Mouse (Mus musculus): ENCODE results near the gene Elovl3.

- TF ChIP-seq CTCF (IDR thresholded peaks at IDR 0.05; ENCODE audit: control insufficient read depth, insufficient read depth, insufficient read length) (peak; percentile 90), USF1 (IDR thresholded peaks at IDR 0.05; ENCODE audit: low read depth) (no peak), MYOD1 (IDR thresholded peaks at IDR 0.05; ENCODE audit: control insufficient read depth, insufficient read length, low read depth) (no peak), MYOG (IDR thresholded peaks at IDR 0.05; ENCODE audit: control insufficient read depth, extremely low read depth, insufficient read length) (no peak), CEBPB (IDR thresholded peaks at IDR 0.05; ENCODE audit: low read depth) (no peak), MAX (IDR thresholded peaks at IDR 0.05) (no peak)
Observed at GRCm38 (mm10) chr19:46135297-46135696, 3.6 kb downstream of the Elovl3 start.

All from C2C12 (cell line).